Mouse (Mus musculus): ENCODE data around the gene Efna3.

Efna3 gene

GRCm38 (mm10) chr3:89322514-89323165, at the start of gene Efna3:
Gene Efna3, minus strand, starts transcription at chr3:89322965.
- DNase-seq (ENCODE audit: low spot score), result peak; percentile 87

- DNase-seq (ENCODE audit: low spot score), result no peak
Measured at GRCm38 (mm10) chr3:89367338-89367737, 44.6 kb upstream of the Efna3 start.

GRCm38 (mm10) chr3:89365486-89366414, 43.0 kb upstream of the Efna3 start:
- no peak for DNase-seq (ENCODE audit: low spot score)

GRCm38 (mm10) chr3:89365153-89365485, 42.4 kb upstream of the Efna3 start, which contains the start of gene Dcst1:
Gene Dcst1, minus strand, starts transcription at chr3:89365253.
- no peak for DNase-seq (ENCODE audit: low spot score)

- DNase-seq (ENCODE audit: low spot score), result no peak
Measured at GRCm38 (mm10) chr3:89364631-89365030, 41.9 kb upstream of the Efna3 start.

- no peak for DNase-seq (ENCODE audit: low spot score)
Measured at GRCm38 (mm10) chr3:89361675-89362074, 38.9 kb upstream of the Efna3 start, which contains the start of gene Dcst2. Gene Dcst2, plus strand, starts transcription at chr3:89361975.

GRCm38 (mm10) chr3:89360237-89360636, 37.5 kb upstream of the Efna3 start:
- DNase-seq (ENCODE audit: low spot score), result no peak

- DNase-seq (ENCODE audit: low spot score), result no peak
Measured at GRCm38 (mm10) chr3:89359630-89360029, 36.9 kb upstream of the Efna3 start.

GRCm38 (mm10) chr3:89356029-89356428, 33.3 kb upstream of the Efna3 start:
- no peak for DNase-seq (ENCODE audit: low spot score)

GRCm38 (mm10) chr3:89355512-89355902, 32.7 kb upstream of the Efna3 start:
- no peak for DNase-seq (ENCODE audit: low spot score)

- peak; percentile 92 for DNase-seq (ENCODE audit: low spot score)
Measured at GRCm38 (mm10) chr3:89354816-89355511, 32.2 kb upstream of the Efna3 start.

GRCm38 (mm10) chr3:89351271-89351670, 28.5 kb upstream of the Efna3 start:
- DNase-seq (ENCODE audit: low spot score), result no peak

GRCm38 (mm10) chr3:89349869-89350501, 27.2 kb upstream of the Efna3 start, which contains the start of gene Adam15:
Gene Adam15, minus strand, starts transcription at chr3:89349996.
- DNase-seq (ENCODE audit: low spot score), result peak; percentile 92

GRCm38 (mm10) chr3:89348911-89349868, 26.4 kb upstream of the Efna3 start:
- DNase-seq (ENCODE audit: low spot score), result no peak

GRCm38 (mm10) chr3:89347916-89348315, 25.2 kb upstream of the Efna3 start:
- DNase-seq (ENCODE audit: low spot score), result no peak

GRCm38 (mm10) chr3:89346815-89347540, 24.2 kb upstream of the Efna3 start:
- no peak for DNase-seq (ENCODE audit: low spot score)

- DNase-seq (ENCODE audit: low spot score), result no peak
Measured at GRCm38 (mm10) chr3:89343279-89343678, 20.5 kb upstream of the Efna3 start.

GRCm38 (mm10) chr3:89341794-89342193, 19.0 kb upstream of the Efna3 start:
- no peak for DNase-seq (ENCODE audit: low spot score)

- DNase-seq (ENCODE audit: low spot score), result peak; percentile 83
Measured at GRCm38 (mm10) chr3:89340465-89340864, 17.7 kb upstream of the Efna3 start.

- peak; percentile 79 for DNase-seq (ENCODE audit: low spot score)
Measured at GRCm38 (mm10) chr3:89339416-89339815, 16.7 kb upstream of the Efna3 start.
